Mouse (Mus musculus) neural tube, embryonic 10.5 days (tissue): ENCODE measurements at regions not wholly inside any gene's neighbourhood (a gene's known extent, or its start where the extent isn't known, plus 50 kb on each side); places are given as distances from the start of the nearest gene placed in this dataset.

Experiments used
- DNase-seq: peaks from one replicate; pipeline ENCODE4 v3.0.0-alpha.2; 2017; ENCODE audit warnings: low spot score; ENCODE audit errors: extremely low spot score

DNA sequence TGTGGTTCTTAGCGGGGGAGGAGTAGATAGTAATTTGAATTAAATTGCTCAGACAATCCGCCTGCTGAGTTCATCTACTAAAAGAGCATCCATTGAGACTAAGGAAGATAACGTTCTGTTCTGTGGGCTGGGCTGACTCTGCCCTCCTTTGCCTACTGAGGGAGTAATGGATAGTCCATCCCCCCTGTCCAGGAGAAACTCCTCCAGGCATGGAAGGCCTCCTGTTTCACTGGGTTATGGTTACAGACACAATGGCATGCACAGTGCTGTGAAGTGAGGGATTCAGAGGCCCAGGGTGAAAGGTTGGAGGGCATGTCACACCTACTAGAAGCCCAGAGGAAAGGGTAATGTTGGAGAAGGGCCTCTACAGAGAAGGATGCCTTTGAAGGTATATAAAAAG lies 287.2 kb upstream of the Xrcc4 start:
- no peak for DNase-seq

GRCm38 (mm10) chr13:90376207-90376606 lies 286.8 kb upstream of the Xrcc4 start:
- DNase-seq = no peak

- DNase-seq = no peak
Observed at GRCm38 (mm10) chr13:90371415-90372150, 282.2 kb upstream of the Xrcc4 start.

DNA sequence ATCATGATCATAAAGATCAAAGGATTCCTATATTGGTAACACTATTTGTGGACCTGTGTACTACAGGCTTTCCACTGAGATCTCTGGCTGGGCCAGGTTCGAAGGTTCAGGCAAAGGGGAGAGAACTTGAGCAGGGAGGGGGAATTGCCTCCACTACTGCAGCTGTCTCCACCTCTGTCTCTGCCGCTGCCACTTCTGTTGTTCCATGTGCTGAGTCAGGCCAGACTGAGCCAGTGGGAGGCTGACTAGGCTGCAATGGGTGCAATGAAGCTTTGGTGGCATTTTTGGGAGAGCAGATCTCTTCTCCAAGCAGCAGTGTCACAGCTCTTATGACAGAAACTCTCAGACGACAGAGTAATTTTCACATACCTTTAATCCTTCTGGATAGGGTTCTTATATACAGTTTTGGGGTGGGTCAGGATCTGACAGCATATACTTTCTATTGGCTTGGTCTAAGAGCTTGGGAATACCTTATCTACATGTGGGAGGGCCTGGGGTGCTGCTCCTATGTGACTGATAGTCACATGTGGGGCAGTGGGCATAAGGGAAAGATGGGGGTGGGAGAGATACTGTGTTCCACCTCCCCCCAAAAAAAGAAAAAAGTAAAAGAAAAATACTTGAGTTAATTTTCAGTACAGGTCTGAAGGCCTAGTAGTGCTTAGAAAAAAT lies 281.5 kb upstream of the Xrcc4 start:
- no peak for DNase-seq

GRCm38 (mm10) chr13:90364518-90365027 lies 275.2 kb upstream of the Xrcc4 start:
- DNase-seq = no peak

GRCm38 (mm10) chr13:90359861-90360601 lies 270.6 kb upstream of the Xrcc4 start:
- DNase-seq = no peak

DNA sequence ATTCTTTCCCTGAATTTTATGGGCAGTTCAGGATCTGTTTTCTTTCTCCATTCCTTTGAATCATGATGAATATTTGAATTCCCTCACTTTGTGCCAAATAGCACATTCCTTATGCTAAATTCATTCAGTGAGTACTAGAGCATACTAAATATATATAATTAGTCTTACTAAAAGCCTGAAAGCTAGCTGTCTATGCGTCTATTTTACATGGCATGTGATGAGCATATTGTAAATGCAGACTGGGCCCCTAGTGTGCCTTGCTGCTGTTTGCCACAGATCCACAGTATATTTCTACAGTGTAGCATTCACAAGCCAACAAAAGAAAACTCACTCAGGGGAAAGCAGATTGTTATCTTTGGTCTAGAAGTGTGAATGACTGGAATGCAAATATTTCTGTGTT lies 268.7 kb upstream of the Xrcc4 start:
- DNase-seq = no peak

DNA sequence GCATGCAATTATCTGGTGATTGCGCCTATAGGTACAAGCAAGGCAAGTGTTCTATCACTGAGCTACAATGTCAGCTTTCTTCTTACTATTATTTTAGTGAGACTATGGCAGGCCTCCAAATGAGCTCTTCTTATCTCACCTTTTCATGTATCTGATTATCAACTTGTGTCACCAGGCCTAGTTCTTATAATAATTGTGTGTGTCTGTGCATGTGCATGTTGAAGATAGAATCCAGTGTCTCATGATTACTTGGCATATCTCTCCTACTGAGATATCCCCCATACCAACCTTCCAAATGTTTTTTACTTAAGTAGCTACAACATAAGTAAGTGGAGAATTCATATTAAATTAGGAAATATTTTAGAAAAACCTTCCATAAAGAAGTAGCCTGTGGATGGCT lies 266.2 kb upstream of the Xrcc4 start:
- no peak for DNase-seq

- DNase-seq = no peak
Observed at GRCm38 (mm10) chr13:90342823-90343222, 253.4 kb upstream of the Xrcc4 start.

- no peak for DNase-seq
Observed at GRCm38 (mm10) chr13:90341597-90342212, 252.3 kb upstream of the Xrcc4 start.

- DNase-seq = no peak
Observed at GRCm38 (mm10) chr13:90340647-90341160, 251.3 kb upstream of the Xrcc4 start.

DNA sequence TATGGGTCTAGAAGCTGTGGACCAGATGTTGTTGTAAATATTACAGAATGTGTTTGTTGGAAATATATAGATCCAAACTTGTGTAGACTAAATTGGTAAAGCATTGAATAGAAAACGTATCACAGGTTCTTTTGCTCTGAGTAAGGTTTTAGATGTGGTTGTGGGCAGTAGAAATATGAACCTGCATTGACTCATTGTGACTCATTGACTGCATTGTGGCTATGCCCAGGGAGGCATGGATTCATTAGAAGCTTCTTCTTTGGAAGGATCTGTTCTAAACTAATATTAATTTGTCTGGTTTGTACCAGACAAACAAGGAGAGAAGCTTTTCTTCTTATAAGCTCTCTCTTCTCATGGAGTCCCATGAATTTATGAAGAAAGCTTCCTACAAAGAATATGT lies 248.2 kb upstream of the Xrcc4 start:
- DNase-seq = no peak

DNA sequence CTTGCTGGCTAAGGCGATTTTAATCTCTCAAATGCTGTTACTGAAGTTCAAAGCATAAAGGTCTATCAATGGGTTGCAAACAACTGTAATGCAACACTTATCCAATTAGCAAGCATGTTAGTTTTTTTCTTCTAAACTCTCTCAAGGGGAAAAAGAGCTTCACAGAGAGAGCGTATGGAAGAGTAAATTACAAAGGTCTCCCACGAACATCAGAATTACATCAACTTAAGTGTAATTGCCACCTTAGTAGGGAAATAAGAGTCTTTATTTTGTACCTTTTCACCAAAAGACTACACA lies 246.3 kb upstream of the Xrcc4 start:
- no peak for DNase-seq

GRCm38 (mm10) chr13:90334934-90335740 lies 245.7 kb upstream of the Xrcc4 start:
- no peak for DNase-seq

GRCm38 (mm10) chr13:90334286-90334685 lies 244.9 kb upstream of the Xrcc4 start:
- DNase-seq = no peak

DNA sequence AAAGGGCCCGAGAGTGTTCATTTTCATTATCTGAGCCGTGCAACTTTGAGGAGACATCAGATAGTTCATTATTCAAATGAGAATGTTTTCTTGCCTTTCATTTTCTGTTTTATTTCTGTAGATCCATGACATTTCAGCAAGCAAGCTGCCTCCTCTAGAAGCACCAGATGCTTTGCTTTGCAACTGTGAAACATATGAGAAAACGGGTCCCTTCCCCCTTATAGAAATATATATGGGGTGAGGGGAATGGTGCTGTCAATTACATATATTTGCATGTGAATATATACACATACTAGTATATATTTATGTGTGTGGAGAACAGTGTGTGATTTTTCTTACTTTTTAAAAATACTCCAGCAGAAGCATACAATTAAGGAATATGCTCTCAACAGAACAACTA lies 235.8 kb upstream of the Xrcc4 start:
- DNase-seq = no peak

- DNase-seq = no peak
Observed at GRCm38 (mm10) chr13:90313209-90313978, 224.0 kb upstream of the Xrcc4 start.

DNA sequence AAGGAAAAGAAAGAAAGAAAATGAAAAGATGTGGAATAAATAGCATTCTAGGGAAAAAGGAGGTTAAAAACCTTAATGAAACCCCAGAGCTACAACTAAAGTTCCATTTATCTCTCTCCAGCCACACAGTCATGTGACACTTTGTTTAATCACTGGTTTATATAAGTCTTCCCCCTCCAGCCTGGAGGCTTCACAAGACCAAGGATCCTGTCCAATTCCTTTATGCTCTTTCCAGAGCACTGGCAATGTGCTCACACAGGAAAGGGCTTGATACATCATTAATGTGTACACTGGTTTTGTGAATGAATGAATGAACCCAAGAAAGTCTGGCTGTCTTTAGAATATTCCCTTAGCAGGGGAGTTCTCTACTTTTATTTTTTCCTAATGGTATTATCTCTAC lies 221.1 kb upstream of the Xrcc4 start:
- DNase-seq = no peak

DNA sequence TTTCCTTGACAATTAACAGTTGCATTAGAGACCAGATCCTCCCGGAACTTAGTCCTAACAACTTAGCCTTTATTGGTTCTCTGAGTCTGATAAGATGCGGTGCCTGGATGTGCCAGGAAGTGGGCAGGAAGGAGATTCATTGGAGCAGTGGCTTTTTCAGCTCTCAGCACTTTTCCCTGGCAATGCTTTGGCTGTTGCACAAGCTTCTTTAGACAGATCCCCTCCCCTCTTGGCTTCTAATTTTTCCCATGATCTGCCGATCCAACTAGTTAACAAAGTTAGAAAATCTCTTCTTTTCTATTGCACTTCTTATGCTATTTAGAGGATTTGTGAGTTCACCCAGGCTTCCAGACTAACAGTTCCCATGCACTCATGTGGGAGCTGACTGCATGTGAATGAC lies 211.1 kb upstream of the Xrcc4 start:
- no peak for DNase-seq

- no peak for DNase-seq
Observed at GRCm38 (mm10) chr13:90294648-90295007, 205.2 kb upstream of the Xrcc4 start.
